In the genomic region with DNA sequence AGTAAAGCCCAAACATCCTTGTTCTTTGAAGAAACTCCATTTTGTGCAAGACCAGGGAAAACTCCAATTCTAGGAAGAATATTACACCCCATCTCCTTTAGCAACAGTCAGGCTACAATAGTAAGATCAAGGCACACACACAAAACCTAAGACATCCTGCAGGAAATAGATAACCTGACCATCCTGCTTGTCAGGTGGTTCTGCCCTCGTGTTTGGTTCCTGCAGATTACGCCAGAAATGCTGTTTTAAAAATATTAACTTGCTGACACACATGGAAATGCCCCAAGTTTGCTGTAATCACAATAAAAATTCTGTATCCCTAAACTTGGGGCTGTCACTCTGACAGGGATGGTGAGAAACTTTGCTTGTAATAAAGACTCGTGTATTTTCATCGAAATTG, we compare ENCODE assay signal across 23 mouse cellular contexts.
DNase-seq lines count a peak whose midpoint lies in the region; ATAC-seq and TF ChIP-seq lines count a peak whose summit lies in the region.
"Had no signal": no experiment of that assay in that cellular context is flagged by ENCODE, and none has a peak within 500 bp of the region (broad histone marks: within the 10 kb centered on the region; RNA-seq: fewer than 3 reads in every experiment).

No protein-coding gene starts in this region.

- ATAC-seq in liver, embryonic 12.5 days, result peak; percentile 71
- ATAC-seq in liver, postnatal 0 days, result no peak
- ATAC-seq in hindbrain, embryonic 13.5 days (ENCODE audit: low FRiP score), result no peak
- ATAC-seq: forebrain, embryonic 15.5 days; hindbrain, embryonic 16.5 days had no signal

- peak; percentile 16 for DNase-seq in 416B (ENCODE audit: low read depth)
- DNase-seq in MEL (ENCODE audit: low read depth, low spot score), result peak; percentile 4
- DNase-seq in liver, postnatal 0 days, result no peak
- DNase-seq in gastrocnemius, postnatal 36 days, result no peak
- DNase-seq: adrenal gland, adult 8-10 months; adrenal gland, postnatal 25 days; cerebellum, adult 11-12 months; cerebellum, adult 8-10 months; cerebellum, postnatal 10 days; cerebellum, postnatal 36 days; embryo, embryonic 11 days; gastrocnemius, postnatal 10 days; heart, adult 11 months had no signal

- no peak overlapping the region for H3K4me3 ChIP-seq in MEL (ENCODE audit: control insufficient read depth in 1 of 2, insufficient read depth in 1 of 2, low read depth in 2 of 2, low read length in 2 of 2)
- H3K4me3 ChIP-seq in liver, embryonic 12.5 days, result no peak overlapping the region
- H3K4me3 ChIP-seq in liver, postnatal 0 days (ENCODE audit: low read depth, low read length), result no peak overlapping the region
- no peak overlapping the region for H3K4me3 ChIP-seq in hindbrain, embryonic 13.5 days
- H3K4me3 ChIP-seq: embryonic facial prominence, embryonic 10.5 days; embryonic facial prominence, embryonic 13.5 days; erythroblast, embryonic 14.5 days; forebrain, embryonic 12.5 days; forebrain, embryonic 15.5 days; hindbrain, embryonic 12.5 days had no signal

- H3K79me2 ChIP-seq in MEL (ENCODE audit: control insufficient read depth, insufficient read depth, low read length, poor library complexity), result no peaks in the 10 kb centered on the region

- no peaks in the 10 kb centered on the region for H3K36me3 ChIP-seq in MEL (ENCODE audit: control insufficient read depth in 1 of 2, insufficient read depth in 2 of 2, low read length in 2 of 2)
- no peaks in the 10 kb centered on the region for H3K36me3 ChIP-seq in liver, embryonic 12.5 days
- no peaks in the 10 kb centered on the region for H3K36me3 ChIP-seq in liver, postnatal 0 days (replicated peaks; ENCODE audit: insufficient read depth, low read length)
- no peaks in the 10 kb centered on the region for H3K36me3 ChIP-seq in hindbrain, embryonic 13.5 days
- H3K36me3 ChIP-seq: embryonic facial prominence, embryonic 10.5 days; embryonic facial prominence, embryonic 13.5 days; forebrain, embryonic 12.5 days; forebrain, embryonic 15.5 days; hindbrain, embryonic 12.5 days had no signal

- H3K9ac ChIP-seq in MEL (ENCODE audit: control insufficient read depth, low read depth, low read length, poor library complexity, severe bottlenecking), result no peak overlapping the region
- no peak overlapping the region for H3K9ac ChIP-seq in liver, embryonic 12.5 days
- H3K9ac ChIP-seq in liver, postnatal 0 days (replicated peaks), result no peak overlapping the region
- H3K9ac ChIP-seq in hindbrain, embryonic 13.5 days, result no peak overlapping the region
- H3K9ac ChIP-seq: embryonic facial prominence, embryonic 13.5 days; forebrain, embryonic 12.5 days; forebrain, embryonic 15.5 days; hindbrain, embryonic 12.5 days had no signal

- TF ChIP-seq POLR2A in MEL (IDR thresholded peaks at IDR 0.05; ENCODE audit: control insufficient read depth in 1 of 2, insufficient read depth in 1 of 2, low read depth in 1 of 2, low read length in 2 of 2, poor library complexity in 1 of 2), result no peak

- no peak for TF ChIP-seq RAD21 in MEL (IDR thresholded peaks at IDR 0.05; ENCODE audit: low read depth, low read length)

- 31% methylated on average over 4 of the region's 4 CpGs for WGBS in liver, embryonic 12.5 days (ENCODE audit: insufficient replicate concordance)
- 45% methylated on average over 4 of the region's 4 CpGs for WGBS in liver, postnatal 0 days (ENCODE audit: insufficient replicate concordance)
- WGBS in hindbrain, embryonic 13.5 days, result 86% methylated on average over 4 of the region's 4 CpGs

- intact Hi-C loops in gastrocnemius, postnatal 36 days (cut with DNase I), result no loop called here

- H3K27ac ChIP-seq in MEL (ENCODE audit: control insufficient read depth, low read depth, low read length), result no peak overlapping the region
- H3K27ac ChIP-seq in liver, embryonic 12.5 days, result no peak overlapping the region
- H3K27ac ChIP-seq in liver, postnatal 0 days (ENCODE audit: low read depth), result no peak overlapping the region
- no peak overlapping the region for H3K27ac ChIP-seq in hindbrain, embryonic 13.5 days
- H3K27ac ChIP-seq: embryonic facial prominence, embryonic 10.5 days; embryonic facial prominence, embryonic 13.5 days; forebrain, embryonic 12.5 days; forebrain, embryonic 15.5 days; hindbrain, embryonic 12.5 days had no signal

- no peak overlapping the region for H3K4me2 ChIP-seq in liver, embryonic 12.5 days
- H3K4me2 ChIP-seq in liver, postnatal 0 days (ENCODE audit: low read depth, low read length), result no peak overlapping the region
- H3K4me2 ChIP-seq in hindbrain, embryonic 13.5 days, result no peak overlapping the region
- H3K4me2 ChIP-seq: embryonic facial prominence, embryonic 13.5 days; forebrain, embryonic 12.5 days; forebrain, embryonic 15.5 days; heart, embryonic 11.5 days; hindbrain, embryonic 12.5 days had no signal

- H3K27me3 ChIP-seq in MEL (ENCODE audit: control insufficient read depth in 1 of 2, insufficient read depth in 2 of 2, low read length in 2 of 2), result no peaks in the 10 kb centered on the region
- no peaks in the 10 kb centered on the region for H3K27me3 ChIP-seq in liver, embryonic 12.5 days (replicated peaks)
- no peaks in the 10 kb centered on the region for H3K27me3 ChIP-seq in liver, postnatal 0 days (ENCODE audit: insufficient read depth, low read length)
- H3K27me3 ChIP-seq in hindbrain, embryonic 13.5 days, result no peaks in the 10 kb centered on the region
- H3K27me3 ChIP-seq: embryonic facial prominence, embryonic 13.5 days; forebrain, embryonic 12.5 days; forebrain, embryonic 15.5 days; hindbrain, embryonic 12.5 days had no signal

- no peaks in the 10 kb centered on the region for H3K9me3 ChIP-seq in MEL (replicated peaks; ENCODE audit: insufficient read depth, low read length)
- no peaks in the 10 kb centered on the region for H3K9me3 ChIP-seq in liver, embryonic 12.5 days (replicated peaks)
- H3K9me3 ChIP-seq in liver, postnatal 0 days (ENCODE audit: low read length), result no peaks in the 10 kb centered on the region
- H3K9me3 ChIP-seq in hindbrain, embryonic 13.5 days, result no peaks in the 10 kb centered on the region
- H3K9me3 ChIP-seq: embryonic facial prominence, embryonic 10.5 days; embryonic facial prominence, embryonic 13.5 days; forebrain, embryonic 12.5 days; forebrain, embryonic 15.5 days; hindbrain, embryonic 12.5 days had no signal

- peak in 1 of 2 experiments; percentile 49; a peak in 1 of 4 replicates for TF ChIP-seq EP300 in MEL (IDR thresholded peaks at IDR 0.05; ENCODE audit: low read depth in 1 of 2, low read length in 2 of 2)
- 0 out of 2 replicates have a peak, but pooled peaks have one; percentile 19 for TF ChIP-seq EP300 in liver, postnatal 0 days (IDR thresholded peaks at IDR 0.05; ENCODE audit: low read depth)

- H3K4me1 ChIP-seq in MEL (ENCODE audit: control insufficient read depth in 1 of 2, insufficient read depth in 2 of 2, low read length in 2 of 2), result no peaks in the 10 kb centered on the region
- no peaks in the 10 kb centered on the region for H3K4me1 ChIP-seq in liver, embryonic 12.5 days
- H3K4me1 ChIP-seq in liver, postnatal 0 days (ENCODE audit: insufficient read depth), result no peaks in the 10 kb centered on the region
- H3K4me1 ChIP-seq in hindbrain, embryonic 13.5 days (replicated peaks), result no peaks in the 10 kb centered on the region
- H3K4me1 ChIP-seq: embryonic facial prominence, embryonic 10.5 days; embryonic facial prominence, embryonic 13.5 days; forebrain, embryonic 12.5 days; forebrain, embryonic 15.5 days; hindbrain, embryonic 12.5 days had no signal

- TF ChIP-seq CTCF in MEL (IDR thresholded peaks at IDR 0.05 in 2 of 3, conservative IDR thresholded peaks at IDR 0.05 in 1 of 3; ENCODE audit: control insufficient read depth in 1 of 3, insufficient read depth in 1 of 3, low read depth in 2 of 3, low read length in 3 of 3, poor library complexity in 1 of 3, severe bottlenecking in 1 of 3), result no peak
- no peak for TF ChIP-seq CTCF in liver, postnatal 0 days (IDR thresholded peaks at IDR 0.05; ENCODE audit: low read depth)

TF ChIP-seq in MEL, 35 proteins besides CTCF, POLR2A, EP300 and RAD21:
- no peak for TF ChIP-seq ZKSCAN1 (IDR thresholded peaks at IDR 0.05; ENCODE audit: low read depth, low read length)
- TF ChIP-seq USF1 (IDR thresholded peaks at IDR 0.05; ENCODE audit: low read depth, low read length), result peak; percentile 42; the same call in 1 of the 2 replicates
- peak; percentile 79 for TF ChIP-seq TCF12 (IDR thresholded peaks at IDR 0.05; ENCODE audit: low read depth, low read length)
- TF ChIP-seq ETS1 (IDR thresholded peaks at IDR 0.05; ENCODE audit: low read depth, low read length), result 0 out of 2 replicates have a peak, but pooled peaks have one; percentile 17

Comparison
In these comparisons a context has a peak if more than half of its experiments do, and no peak if none do; other contexts are left out.
1. DNase-seq: peak in 416B (single experiment) and MEL (single experiment); none in liver, postnatal 0 days (single experiment) and gastrocnemius, postnatal 36 days (0 of 2).